Mouse (Mus musculus): ENCODE measurements at regions not wholly inside any gene's neighbourhood (a gene's known extent, or its start where the extent isn't known, plus 50 kb on each side); places are given as distances from the start of the nearest gene placed in this dataset.

DNA sequence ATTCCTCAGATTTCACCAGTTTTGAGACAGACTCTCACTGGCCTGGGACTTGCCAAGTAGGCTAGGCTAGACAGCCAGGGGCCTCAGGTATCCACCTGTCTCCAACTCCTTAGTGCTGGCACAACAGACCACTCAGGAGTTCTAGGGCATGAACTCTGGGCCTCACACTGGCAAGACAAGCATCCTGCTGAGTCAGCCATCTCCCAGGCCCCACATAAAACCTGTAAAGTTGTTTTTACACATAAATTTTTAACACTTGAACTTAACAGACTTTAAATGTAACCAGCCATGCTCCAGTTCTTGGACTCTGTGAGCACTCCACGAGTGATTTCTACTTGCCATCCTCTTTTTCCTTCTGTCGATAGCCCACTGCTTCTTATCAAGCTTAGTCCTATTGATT, 205.5 kb upstream of the Hs6st1 start:
- TF ChIP-seq CTCF (IDR thresholded peaks at IDR 0.05; ENCODE audit: low read depth) (no peak), EP300 (optimal IDR thresholded peaks at IDR 0.05) (no peak)

Data from stomach, postnatal 0 days (tissue).